Mouse (Mus musculus): ENCODE results near the gene Plekhh2. TPM values are rescaled to one million over a fixed set of nuclear protein-coding genes. Genes with fewer than 3 reads are reported as not detected.

Plekhh2 gene
- polyA plus RNA-seq, 1 experiment from 2014 or later: 1.6 TPM

DNA sequence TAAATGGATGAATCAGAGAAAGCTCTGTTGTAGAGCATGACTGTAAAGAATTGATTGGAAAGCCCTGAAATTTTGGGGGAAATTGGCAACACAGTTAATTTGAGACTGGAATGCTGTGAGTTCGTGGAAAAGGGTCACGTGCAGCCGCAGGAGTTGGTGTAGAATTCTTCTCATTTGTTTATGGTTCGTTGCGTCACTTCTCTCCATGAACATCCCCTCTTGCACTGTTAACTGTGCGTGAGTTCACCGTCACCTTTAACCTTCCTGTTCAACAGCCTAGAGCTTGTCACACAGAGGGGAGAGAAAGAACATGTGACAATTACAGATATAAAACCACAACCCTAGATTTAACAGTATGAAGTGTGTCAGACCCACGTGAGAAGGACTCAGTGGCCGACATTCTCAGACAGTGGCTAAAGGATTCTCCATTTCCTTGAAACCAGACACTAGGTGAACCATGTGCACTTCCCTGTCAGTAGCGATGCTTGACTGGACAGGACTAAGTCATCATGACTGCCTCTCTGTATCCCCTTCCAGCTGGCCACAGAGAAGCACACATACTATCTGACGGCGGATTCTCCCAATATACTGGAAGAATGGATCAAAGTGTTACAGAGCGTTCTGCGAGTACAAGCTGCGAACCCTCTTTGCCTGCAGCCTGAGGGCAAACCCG, 65.1 kb downstream of the Plekhh2 start:
- Histone ChIP-seq H3K9me3 (replicated peaks; ENCODE audit: control insufficient read depth, low read length) (no peaks in the 10 kb centered on the region), H3K9ac (ENCODE audit: low read length) (no peak overlapping the region), H3K27me3 (ENCODE audit: control insufficient read depth, insufficient read depth, low read length) (no peaks in the 10 kb centered on the region), H3K4me3 (ENCODE audit: low read length) (no peak overlapping the region), H3K4me1 (ENCODE audit: control insufficient read depth, insufficient read depth, low read length) (no peaks in the 10 kb centered on the region), H3K36me3 (ENCODE audit: control insufficient read depth, insufficient read depth) (no peaks in the 10 kb centered on the region), H3K4me2 (ENCODE audit: low read depth, low read length) (no peak overlapping the region), H3K27ac (ENCODE audit: low read length) (no peak overlapping the region)
- ATAC-seq (replicated peaks; ENCODE audit: extremely low read depth, insufficient read depth, low FRiP score): no peak
- WGBS: 79% methylated on average over 16 of the region's 16 CpGs

DNA sequence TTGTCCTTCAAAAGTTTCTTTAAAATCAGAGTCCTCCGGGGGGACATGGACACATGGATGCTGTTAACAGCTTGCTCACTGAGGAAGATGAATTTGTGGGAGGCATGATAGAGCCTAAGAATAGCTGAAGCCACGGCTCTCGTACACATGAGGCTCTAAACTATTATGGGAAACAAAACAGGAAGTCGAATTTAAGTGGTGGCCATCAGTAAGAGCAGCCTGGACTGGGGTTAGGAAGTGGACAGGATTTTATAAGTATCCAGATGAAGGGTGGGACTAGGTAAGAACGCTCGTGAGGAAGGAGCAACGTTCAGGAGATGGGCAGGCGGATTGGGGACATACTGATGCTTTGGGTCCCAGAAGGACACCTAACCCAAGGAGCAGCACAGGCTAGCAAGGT, 67.6 kb downstream of the Plekhh2 start:
- Histone ChIP-seq H3K4me3 (ENCODE audit: low read length) (no peak overlapping the region), H3K4me2 (ENCODE audit: low read depth, low read length) (no peak overlapping the region), H3K9me3 (replicated peaks; ENCODE audit: control insufficient read depth, low read length) (no peaks in the 10 kb centered on the region), H3K4me1 (ENCODE audit: control insufficient read depth, insufficient read depth, low read length) (no peaks in the 10 kb centered on the region), H3K27ac (ENCODE audit: low read length) (no peak overlapping the region), H3K36me3 (ENCODE audit: control insufficient read depth, insufficient read depth) (no peaks in the 10 kb centered on the region), H3K27me3 (ENCODE audit: control insufficient read depth, insufficient read depth, low read length) (no peaks in the 10 kb centered on the region), H3K9ac (ENCODE audit: low read length) (no peak overlapping the region)
- no peak for ATAC-seq (replicated peaks; ENCODE audit: extremely low read depth, insufficient read depth, low FRiP score)
- 59% methylated on average over 8 of the region's 8 CpGs for WGBS

DNA sequence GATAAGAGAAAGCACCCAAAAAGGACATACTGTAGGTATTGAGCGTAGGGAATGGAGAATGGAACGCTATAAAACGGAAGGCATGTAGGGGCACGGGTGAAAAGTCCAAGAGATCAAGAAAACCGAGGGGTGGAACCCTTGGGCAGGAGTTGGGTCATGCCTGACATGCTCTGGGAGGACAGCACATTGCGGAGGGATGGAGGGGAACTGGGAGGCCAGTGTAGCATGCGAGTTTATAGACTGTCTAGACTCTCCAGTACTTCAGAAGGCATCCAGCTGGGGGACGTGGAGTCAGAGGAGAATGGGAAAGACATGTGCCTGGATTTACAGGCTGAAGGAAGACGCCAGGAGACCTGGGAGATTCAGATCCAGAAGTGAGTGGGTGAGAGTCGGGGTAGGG, 68.1 kb downstream of the Plekhh2 start:
- 76% methylated on average over 10 of the region's 10 CpGs for WGBS

DNA sequence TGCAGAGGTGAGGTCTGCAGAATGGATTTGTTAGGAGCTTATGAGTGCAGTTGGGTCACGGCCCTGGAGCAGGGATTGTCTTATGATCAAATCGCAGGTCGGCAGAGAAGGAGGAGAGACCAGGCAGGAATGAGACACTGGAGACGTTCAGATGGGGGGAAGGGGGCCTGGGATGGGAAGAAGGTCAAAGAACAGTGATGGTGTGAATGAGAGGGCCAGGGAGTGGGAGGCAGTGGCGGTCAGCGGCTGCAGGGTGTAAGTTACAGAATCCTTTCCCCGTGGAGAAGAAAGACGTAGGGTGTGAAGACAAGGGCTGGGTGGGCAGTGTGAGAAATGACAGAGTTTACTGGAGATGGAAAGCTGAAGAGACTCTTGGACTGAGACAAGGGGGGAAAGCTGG, 69.1 kb downstream of the Plekhh2 start:
- Histone ChIP-seq H3K9me3 (replicated peaks; ENCODE audit: control insufficient read depth, low read length) (no peaks in the 10 kb centered on the region), H3K4me1 (ENCODE audit: control insufficient read depth, insufficient read depth, low read length) (no peaks in the 10 kb centered on the region), H3K27ac (ENCODE audit: low read length) (no peak overlapping the region), H3K4me2 (ENCODE audit: low read depth, low read length) (no peak overlapping the region), H3K27me3 (ENCODE audit: control insufficient read depth, insufficient read depth, low read length) (no peaks in the 10 kb centered on the region), H3K4me3 (ENCODE audit: low read length) (no peak overlapping the region), H3K9ac (ENCODE audit: low read length) (no peak overlapping the region), H3K36me3 (ENCODE audit: control insufficient read depth, insufficient read depth) (no peaks in the 10 kb centered on the region)
- ATAC-seq (replicated peaks; ENCODE audit: extremely low read depth, insufficient read depth, low FRiP score): no peak
- 61% methylated on average over 8 of the region's 8 CpGs for WGBS

More for the DNA sequence above, 68.1 kb downstream of the Plekhh2 start:
- Histone ChIP-seq H3K27me3 (ENCODE audit: control insufficient read depth, insufficient read depth, low read length) (no peaks in the 10 kb centered on the region), H3K9ac (ENCODE audit: low read length) (no peak overlapping the region), H3K36me3 (ENCODE audit: control insufficient read depth, insufficient read depth) (no peaks in the 10 kb centered on the region), H3K4me2 (ENCODE audit: low read depth, low read length) (no peak overlapping the region), H3K4me3 (ENCODE audit: low read length) (no peak overlapping the region), H3K9me3 (replicated peaks; ENCODE audit: control insufficient read depth, low read length) (no peaks in the 10 kb centered on the region), H3K4me1 (ENCODE audit: control insufficient read depth, insufficient read depth, low read length) (no peaks in the 10 kb centered on the region), H3K27ac (ENCODE audit: low read length) (no peak overlapping the region)
- no peak for ATAC-seq (replicated peaks; ENCODE audit: extremely low read depth, insufficient read depth, low FRiP score)

- Histone ChIP-seq H3K36me3 (ENCODE audit: control insufficient read depth, insufficient read depth) (no peaks in the 10 kb centered on the region), H3K4me3 (ENCODE audit: low read length) (no peak overlapping the region), H3K4me2 (ENCODE audit: low read depth, low read length) (no peak overlapping the region), H3K9me3 (replicated peaks; ENCODE audit: control insufficient read depth, low read length) (no peaks in the 10 kb centered on the region), H3K9ac (ENCODE audit: low read length) (no peak overlapping the region), H3K4me1 (ENCODE audit: control insufficient read depth, insufficient read depth, low read length) (no peaks in the 10 kb centered on the region), H3K27ac (ENCODE audit: low read length) (no peak overlapping the region), H3K27me3 (ENCODE audit: control insufficient read depth, insufficient read depth, low read length) (no peaks in the 10 kb centered on the region)
- ATAC-seq (replicated peaks; ENCODE audit: extremely low read depth, insufficient read depth, low FRiP score): no peak
- WGBS: 80% methylated on average over 8 of the region's 8 CpGs
Measured at GRCm38 (mm10) chr17:84581740-84582414, 70.2 kb downstream of the Plekhh2 start.

- no peak overlapping the region for H3K4me3 ChIP-seq (ENCODE audit: low read length)
- 70% methylated on average over 9 of the region's 9 CpGs for WGBS
- H3K9me3 ChIP-seq (replicated peaks; ENCODE audit: control insufficient read depth, low read length): no peaks in the 10 kb centered on the region
- no peaks in the 10 kb centered on the region for H3K4me1 ChIP-seq (ENCODE audit: control insufficient read depth, insufficient read depth, low read length)
- no peak overlapping the region for H3K4me2 ChIP-seq (ENCODE audit: low read depth, low read length)
- ATAC-seq (replicated peaks; ENCODE audit: extremely low read depth, insufficient read depth, low FRiP score): peak; percentile 55; the same call in 1 of the 2 replicates
- H3K36me3 ChIP-seq (ENCODE audit: control insufficient read depth, insufficient read depth): no peaks in the 10 kb centered on the region
- no peak overlapping the region for H3K9ac ChIP-seq (ENCODE audit: low read length)
- no peak overlapping the region for H3K27ac ChIP-seq (ENCODE audit: low read length)
- H3K27me3 ChIP-seq (ENCODE audit: control insufficient read depth, insufficient read depth, low read length): no peaks in the 10 kb centered on the region
Measured at GRCm38 (mm10) chr17:84584107-84584506, 72.4 kb downstream of the Plekhh2 start.

GRCm38 (mm10) chr17:84585104-84585503, 73.4 kb downstream of the Plekhh2 start:
- Histone ChIP-seq H3K9ac (ENCODE audit: low read length) (no peak overlapping the region), H3K4me2 (ENCODE audit: low read depth, low read length) (no peak overlapping the region), H3K27ac (ENCODE audit: low read length) (no peak overlapping the region), H3K4me1 (ENCODE audit: control insufficient read depth, insufficient read depth, low read length) (no peaks in the 10 kb centered on the region), H3K36me3 (ENCODE audit: control insufficient read depth, insufficient read depth) (no peaks in the 10 kb centered on the region), H3K27me3 (ENCODE audit: control insufficient read depth, insufficient read depth, low read length) (no peaks in the 10 kb centered on the region), H3K9me3 (replicated peaks; ENCODE audit: control insufficient read depth, low read length) (no peaks in the 10 kb centered on the region), H3K4me3 (ENCODE audit: low read length) (no peak overlapping the region)
- ATAC-seq (replicated peaks; ENCODE audit: extremely low read depth, insufficient read depth, low FRiP score): peak; percentile 37; the same call in 1 of the 2 replicates
- WGBS: 63% methylated on average over 8 of the region's 8 CpGs

DNA sequence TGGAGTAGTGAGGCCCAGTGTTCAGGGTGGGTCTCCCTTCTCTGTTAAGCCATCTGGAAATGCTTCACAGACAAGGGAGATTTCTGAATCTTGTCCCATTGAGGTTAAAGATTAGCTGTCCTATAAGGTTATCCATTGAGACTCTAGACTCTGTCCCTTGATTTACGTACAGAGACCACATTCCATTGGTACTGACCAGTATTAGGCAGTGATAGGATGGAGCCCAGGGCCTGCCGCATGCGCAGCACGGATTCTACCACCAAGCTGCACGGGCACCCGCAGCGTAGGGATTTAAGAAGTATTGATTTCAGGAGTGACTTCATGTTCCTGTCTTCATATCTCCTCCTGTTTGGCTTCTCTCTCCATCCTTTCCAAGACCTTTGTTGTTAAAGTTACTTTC, 78.4 kb downstream of the Plekhh2 start:
- no peak overlapping the region for H3K9ac ChIP-seq (ENCODE audit: low read length)
- ATAC-seq (replicated peaks; ENCODE audit: extremely low read depth, insufficient read depth, low FRiP score): no peak
- H3K36me3 ChIP-seq (ENCODE audit: control insufficient read depth, insufficient read depth): no peaks in the 10 kb centered on the region
- no peaks in the 10 kb centered on the region for H3K27me3 ChIP-seq (ENCODE audit: control insufficient read depth, insufficient read depth, low read length)
- H3K4me2 ChIP-seq (ENCODE audit: low read depth, low read length): no peak overlapping the region
- H3K4me3 ChIP-seq (ENCODE audit: low read length): no peak overlapping the region
- H3K9me3 ChIP-seq (replicated peaks; ENCODE audit: control insufficient read depth, low read length): no peaks in the 10 kb centered on the region
- 92% methylated on average over 7 of the region's 7 CpGs for WGBS
- no peaks in the 10 kb centered on the region for H3K4me1 ChIP-seq (ENCODE audit: control insufficient read depth, insufficient read depth, low read length)
- no peak overlapping the region for H3K27ac ChIP-seq (ENCODE audit: low read length)

DNA sequence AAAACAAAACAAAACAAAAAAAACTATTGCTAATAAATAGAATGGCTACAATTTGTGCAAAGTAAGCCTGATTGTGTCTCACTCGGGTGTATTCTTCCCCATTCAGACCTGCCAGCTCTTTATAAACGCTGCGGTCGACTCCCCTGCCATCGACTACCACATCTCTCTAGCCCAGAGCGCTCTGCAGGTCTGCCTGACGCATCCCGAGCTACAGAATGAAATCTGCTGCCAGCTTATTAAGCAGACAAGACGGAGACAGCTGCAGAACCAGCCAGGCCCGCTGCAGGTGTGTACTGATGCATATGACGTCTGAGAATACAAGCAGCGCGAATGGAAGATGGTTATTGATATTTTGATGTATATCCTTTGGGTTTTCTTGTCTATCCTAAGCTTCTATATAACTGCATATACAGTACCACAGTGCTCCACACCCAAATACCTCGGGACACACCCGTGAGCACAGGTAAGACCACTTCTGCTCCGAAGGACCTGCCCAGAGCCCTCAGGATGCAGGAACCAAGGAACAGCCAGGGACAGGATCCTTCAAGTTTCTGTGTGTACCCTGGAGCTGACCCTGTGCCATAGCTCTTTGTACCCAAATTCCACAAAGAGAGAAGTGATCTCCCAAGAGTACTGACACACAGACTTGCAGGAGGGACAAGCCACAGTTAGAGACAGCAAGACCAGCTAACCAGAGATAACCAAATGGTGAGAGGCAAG, 79.9 kb downstream of the Plekhh2 start:
- H3K9ac ChIP-seq (ENCODE audit: low read length): no peak overlapping the region
- WGBS: 81% methylated on average over 16 of the region's 16 CpGs
- H3K36me3 ChIP-seq (ENCODE audit: control insufficient read depth, insufficient read depth): no peaks in the 10 kb centered on the region

More for the DNA sequence above, 79.9 kb downstream of the Plekhh2 start:
- Histone ChIP-seq H3K27me3 (ENCODE audit: control insufficient read depth, insufficient read depth, low read length) (no peaks in the 10 kb centered on the region), H3K9me3 (replicated peaks; ENCODE audit: control insufficient read depth, low read length) (no peaks in the 10 kb centered on the region), H3K4me3 (ENCODE audit: low read length) (no peak overlapping the region), H3K27ac (ENCODE audit: low read length) (no peak overlapping the region), H3K4me2 (ENCODE audit: low read depth, low read length) (no peak overlapping the region), H3K4me1 (ENCODE audit: control insufficient read depth, insufficient read depth, low read length) (0 out of 2 replicates have a peak, but pooled peaks cover 2% of the 10 kb centered on the region)
- ATAC-seq (replicated peaks; ENCODE audit: extremely low read depth, insufficient read depth, low FRiP score): no peak
